Mouse (Mus musculus) kidney, postnatal 14 days (tissue): ENCODE data around the gene Lcn5.
"Not testable (repeated sequence)": the region's sequence is repeated elsewhere in the genome, so short reads cannot be mapped to it uniquely, and the experiment has no call there.

Experiments used
- DNase-seq: peaks from one replicate; pipeline ENCODE4 v3.0.0; 2022; ENCODE audit warnings: mixed read lengths

Lcn5 gene

GRCm38 (mm10) chr2:25679559-25679958 lies 21.8 kb downstream of the Lcn5 start:
- DNase-seq: no peak

DNA sequence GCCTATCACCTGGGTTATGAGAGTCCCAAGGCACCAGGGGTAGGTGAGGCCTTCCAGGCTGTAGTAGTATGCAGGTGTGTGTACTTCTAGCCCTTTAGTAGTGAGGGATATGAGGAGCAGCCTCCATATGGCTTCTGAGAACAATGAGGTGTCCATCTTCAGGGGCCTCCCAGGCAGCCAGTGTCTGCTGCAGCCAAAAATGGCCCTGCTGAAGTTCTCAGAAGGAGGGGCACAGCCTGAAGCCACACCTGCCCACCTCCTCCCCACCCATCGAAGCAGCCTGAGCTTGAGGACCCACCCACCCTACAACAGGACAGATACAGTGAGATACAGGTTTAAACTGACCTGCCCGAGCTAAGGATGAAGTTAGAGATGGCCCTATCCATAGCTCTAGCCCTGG lies 24.7 kb downstream of the Lcn5 start, which contains the start of gene Lcn10:
Gene Lcn10, plus strand, starts transcription at position 301 of the 400 bp plus-strand sequence.
- no peak for DNase-seq

DNA sequence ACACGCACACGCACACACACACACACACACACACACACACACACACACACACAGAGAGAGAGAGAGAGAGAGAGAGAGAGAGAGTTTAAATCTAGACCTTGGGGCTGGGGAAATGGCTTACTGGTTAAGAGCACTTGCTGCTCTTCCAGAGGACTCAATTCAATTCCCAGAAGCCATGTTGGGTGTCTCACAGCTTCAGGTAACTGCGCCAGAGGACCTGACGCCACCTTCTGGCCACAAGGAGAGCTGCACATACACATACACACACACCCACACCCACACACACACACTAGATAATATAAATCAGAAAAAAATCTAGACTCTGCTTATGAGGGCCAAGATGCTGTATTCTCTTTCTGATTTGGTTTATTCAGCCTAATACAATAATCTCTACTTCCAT lies 29.2 kb downstream of the Lcn5 start:
- DNase-seq: no peak

DNA sequence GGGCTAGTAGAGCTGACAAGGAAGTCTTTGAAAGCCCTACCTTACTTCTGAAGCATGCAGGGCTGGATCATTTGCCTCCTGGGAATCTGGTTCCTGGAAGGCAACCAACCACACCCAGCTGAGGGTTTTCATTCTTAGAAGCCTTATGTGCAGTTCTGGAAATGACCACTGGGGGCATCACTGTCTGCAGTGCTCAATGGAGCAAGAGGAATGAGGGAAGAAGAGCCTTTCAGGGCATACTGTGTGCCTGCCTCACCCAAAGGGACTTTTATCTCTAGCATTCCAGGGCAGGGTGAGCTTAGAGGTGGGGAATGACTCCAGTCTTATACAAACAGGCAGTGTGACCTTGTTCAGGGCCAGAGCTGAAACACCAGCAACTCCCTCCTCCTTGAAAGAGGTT lies 36.9 kb downstream of the Lcn5 start:
- DNase-seq: peak; percentile 42

DNA sequence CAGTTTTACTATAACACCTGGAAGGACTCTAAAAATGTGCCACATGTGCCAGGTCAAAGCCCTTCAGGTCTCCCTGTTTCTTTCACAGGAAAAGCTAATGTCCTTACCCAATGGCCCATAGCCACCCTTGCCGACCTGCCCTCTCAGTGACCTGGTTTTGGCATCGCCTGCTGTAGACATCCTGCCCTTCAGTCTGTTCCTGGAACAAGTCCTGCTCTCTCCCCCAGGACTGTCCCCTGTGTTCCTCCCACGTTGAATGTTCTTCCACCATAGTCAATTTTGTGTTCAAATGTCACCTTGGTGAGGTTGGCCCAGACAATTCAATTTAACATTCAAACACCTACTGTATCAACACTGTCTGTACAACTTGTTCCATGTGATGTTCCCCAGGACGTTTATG lies 39.2 kb downstream of the Lcn5 start:
- DNase-seq: no peak

- no peak for DNase-seq
Observed at GRCm38 (mm10) chr2:25698696-25699095, 40.9 kb downstream of the Lcn5 start.

GRCm38 (mm10) chr2:25699743-25700142 lies 42.0 kb downstream of the Lcn5 start, which contains the start of gene Obp2a:
Gene Obp2a (plus strand): TSS chr2:25700043.
- not testable (repeated sequence) for DNase-seq

DNA sequence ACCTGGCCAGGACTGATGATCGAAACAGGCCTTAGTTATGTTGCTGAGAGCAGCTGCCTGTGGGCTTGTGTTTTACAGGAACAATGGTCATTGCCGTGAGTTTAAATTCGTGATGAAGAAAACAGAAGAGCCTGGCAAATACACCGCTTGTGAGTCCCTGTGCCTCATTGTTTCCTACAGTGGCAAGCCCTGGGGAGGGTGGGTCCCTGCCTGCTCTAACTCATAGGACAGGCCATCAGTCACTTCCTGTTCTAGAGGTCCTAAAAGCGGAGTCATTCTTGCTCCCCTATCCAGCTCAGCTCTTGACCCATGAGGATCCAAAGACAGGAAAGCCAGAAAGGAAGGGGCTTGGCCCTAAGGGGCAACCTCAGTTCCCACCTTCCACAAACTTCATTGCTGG lies 43.2 kb downstream of the Lcn5 start:
- no peak for DNase-seq

- no peak for DNase-seq
Observed at GRCm38 (mm10) chr2:25703706-25704105, 46.0 kb downstream of the Lcn5 start.

GRCm38 (mm10) chr2:25706643-25707481 lies 49.1 kb downstream of the Lcn5 start, which contains the start of gene Bmyc:
Gene Bmyc (plus strand): TSS chr2:25706739.
- DNase-seq: peak; percentile 81

DNA sequence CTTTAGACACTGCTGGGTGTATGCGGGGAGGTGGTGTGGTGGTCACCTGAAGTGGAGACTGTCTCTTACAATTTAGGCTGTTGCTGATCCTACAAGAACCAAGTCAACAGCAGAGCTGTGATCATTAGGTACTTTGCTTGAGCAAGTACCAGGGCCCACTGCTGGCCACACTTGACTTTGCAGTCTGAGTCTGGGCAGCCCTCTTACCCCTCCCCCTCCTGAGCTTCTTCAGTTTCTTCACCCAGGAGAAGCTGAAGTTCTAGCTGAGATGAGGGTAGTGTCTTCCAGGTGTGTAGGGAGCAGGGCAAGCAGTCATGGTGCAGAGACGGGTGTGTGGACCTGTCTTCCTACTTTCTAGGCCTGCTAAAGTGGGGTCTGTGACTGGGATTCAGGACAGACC lies 50.4 kb downstream of the Lcn5 start:
- DNase-seq: peak; percentile 32

GRCm38 (mm10) chr2:25709056-25709455 lies 51.3 kb downstream of the Lcn5 start:
- not testable (repeated sequence) for DNase-seq

DNA sequence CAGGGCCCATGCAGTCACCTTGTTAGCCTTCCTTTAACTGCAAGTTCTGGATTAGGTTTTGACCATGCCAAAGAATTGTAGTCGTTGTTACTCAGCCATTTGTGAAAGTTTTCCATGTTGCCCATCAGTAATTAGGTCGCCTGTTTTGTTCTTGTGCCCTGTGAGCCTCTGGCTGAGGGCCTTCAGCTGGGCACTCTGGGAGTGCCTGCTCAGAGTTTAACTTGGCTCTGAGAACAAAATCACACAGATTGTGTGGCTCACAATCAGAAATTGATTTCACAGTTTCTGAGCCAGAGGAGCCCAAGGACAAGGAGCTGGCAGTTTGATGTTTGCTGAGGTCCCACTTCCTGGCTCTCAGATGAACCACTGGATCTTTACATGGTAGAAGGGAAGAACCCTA lies 52.0 kb downstream of the Lcn5 start:
- DNase-seq: not testable (repeated sequence)
